Mouse (Mus musculus): Measurements from ENCODE around the gene Elmo1. TPM values are rescaled to one million over a fixed set of nuclear protein-coding genes. Genes with fewer than 3 reads are reported as not detected.

Gene Elmo1
- polyA plus RNA-seq, 1 experiment from 2014 or later: 11.9 TPM

- H3K4me3 ChIP-seq (replicated peaks; ENCODE audit: low read length): no peak overlapping the region
- no peak for ATAC-seq (ENCODE audit: insufficient read depth, low FRiP score)
- no peak overlapping the region for H3K4me2 ChIP-seq (ENCODE audit: low read depth, low read length)
- H3K27ac ChIP-seq (ENCODE audit: low read length): no peak overlapping the region
- WGBS: 82% methylated on average over 5 of the region's 5 CpGs
- H3K4me1 ChIP-seq (ENCODE audit: control insufficient read depth, insufficient read depth, low read length): no peaks in the 10 kb centered on the region
- no peaks in the 10 kb centered on the region for H3K27me3 ChIP-seq (ENCODE audit: control insufficient read depth, insufficient read depth, low read length)
- no peaks in the 10 kb centered on the region for H3K9me3 ChIP-seq (replicated peaks; ENCODE audit: control insufficient read depth, low read length)
- no peaks in the 10 kb centered on the region for H3K36me3 ChIP-seq (ENCODE audit: control insufficient read depth, insufficient read depth, low read length)
- no peak overlapping the region for H3K9ac ChIP-seq (ENCODE audit: low read length)
Measured at GRCm38 (mm10) chr13:20213861-20214260, 123.5 kb downstream of the Elmo1 start.

GRCm38 (mm10) chr13:20217453-20218090 lies 127.2 kb downstream of the Elmo1 start:
- H3K36me3 ChIP-seq (ENCODE audit: control insufficient read depth, insufficient read depth, low read length): no peaks in the 10 kb centered on the region
- H3K27me3 ChIP-seq (ENCODE audit: control insufficient read depth, insufficient read depth, low read length): no peaks in the 10 kb centered on the region
- H3K4me3 ChIP-seq (replicated peaks; ENCODE audit: low read length): no peak overlapping the region
- ATAC-seq (ENCODE audit: insufficient read depth, low FRiP score): peak; percentile 50; the same call in 1 of the 2 replicates
- H3K9me3 ChIP-seq (replicated peaks; ENCODE audit: control insufficient read depth, low read length): no peaks in the 10 kb centered on the region
- H3K27ac ChIP-seq (ENCODE audit: low read length): peak overlapping the region; percentile 64
- 37% methylated on average over 4 of the region's 4 CpGs for WGBS
- no peak overlapping the region for H3K9ac ChIP-seq (ENCODE audit: low read length)
- no peak overlapping the region for H3K4me2 ChIP-seq (ENCODE audit: low read depth, low read length)
- H3K4me1 ChIP-seq (ENCODE audit: control insufficient read depth, insufficient read depth, low read length): no peaks in the 10 kb centered on the region

GRCm38 (mm10) chr13:20218126-20218525 lies 127.7 kb downstream of the Elmo1 start:
- H3K27ac ChIP-seq (ENCODE audit: low read length): peak overlapping the region; percentile 64
- H3K4me3 ChIP-seq (replicated peaks; ENCODE audit: low read length): no peak overlapping the region
- peak; percentile 40; the same call in 1 of the 2 replicates for ATAC-seq (ENCODE audit: insufficient read depth, low FRiP score)
- no peak overlapping the region for H3K9ac ChIP-seq (ENCODE audit: low read length)
- 35% methylated on average over 4 of the region's 4 CpGs for WGBS
- no peaks in the 10 kb centered on the region for H3K4me1 ChIP-seq (ENCODE audit: control insufficient read depth, insufficient read depth, low read length)
- H3K4me2 ChIP-seq (ENCODE audit: low read depth, low read length): no peak overlapping the region
- no peaks in the 10 kb centered on the region for H3K27me3 ChIP-seq (ENCODE audit: control insufficient read depth, insufficient read depth, low read length)
- H3K36me3 ChIP-seq (ENCODE audit: control insufficient read depth, insufficient read depth, low read length): no peaks in the 10 kb centered on the region
- no peaks in the 10 kb centered on the region for H3K9me3 ChIP-seq (replicated peaks; ENCODE audit: control insufficient read depth, low read length)

- Histone ChIP-seq H3K4me3 (replicated peaks; ENCODE audit: low read length) (no peak overlapping the region), H3K4me2 (ENCODE audit: low read depth, low read length) (no peak overlapping the region), H3K27ac (ENCODE audit: low read length) (no peak overlapping the region), H3K27me3 (ENCODE audit: control insufficient read depth, insufficient read depth, low read length) (no peaks in the 10 kb centered on the region), H3K9me3 (replicated peaks; ENCODE audit: control insufficient read depth, low read length) (no peaks in the 10 kb centered on the region), H3K4me1 (ENCODE audit: control insufficient read depth, insufficient read depth, low read length) (no peaks in the 10 kb centered on the region), H3K36me3 (ENCODE audit: control insufficient read depth, insufficient read depth, low read length) (no peaks in the 10 kb centered on the region), H3K9ac (ENCODE audit: low read length) (no peak overlapping the region)
- ATAC-seq (ENCODE audit: insufficient read depth, low FRiP score): no peak
Measured at GRCm38 (mm10) chr13:20220414-20220813, 130.0 kb downstream of the Elmo1 start.

GRCm38 (mm10) chr13:20227923-20228705 lies 137.7 kb downstream of the Elmo1 start:
- no peaks in the 10 kb centered on the region for H3K27me3 ChIP-seq (ENCODE audit: control insufficient read depth, insufficient read depth, low read length)
- no peak overlapping the region for H3K9ac ChIP-seq (ENCODE audit: low read length)
- ATAC-seq (ENCODE audit: insufficient read depth, low FRiP score): no peak
- no peak overlapping the region for H3K4me2 ChIP-seq (ENCODE audit: low read depth, low read length)
- 71% methylated on average over 11 of the region's 11 CpGs for WGBS
- peaks cover 6% of the 10 kb centered on the region; the same call in 1 of the 2 replicates for H3K4me1 ChIP-seq (ENCODE audit: control insufficient read depth, insufficient read depth, low read length)
- H3K9me3 ChIP-seq (replicated peaks; ENCODE audit: control insufficient read depth, low read length): no peaks in the 10 kb centered on the region
- no peak overlapping the region for H3K4me3 ChIP-seq (replicated peaks; ENCODE audit: low read length)
- no peaks in the 10 kb centered on the region for H3K36me3 ChIP-seq (ENCODE audit: control insufficient read depth, insufficient read depth, low read length)
- H3K27ac ChIP-seq (ENCODE audit: low read length): no peak overlapping the region

- H3K9ac ChIP-seq (ENCODE audit: low read length): no peak overlapping the region
- H3K27me3 ChIP-seq (ENCODE audit: control insufficient read depth, insufficient read depth, low read length): no peaks in the 10 kb centered on the region
- H3K4me1 ChIP-seq (ENCODE audit: control insufficient read depth, insufficient read depth, low read length): peaks cover 6% of the 10 kb centered on the region; the same call in 1 of the 2 replicates
- ATAC-seq (ENCODE audit: insufficient read depth, low FRiP score): peak; percentile 83; the same call in 1 of the 2 replicates
- H3K9me3 ChIP-seq (replicated peaks; ENCODE audit: control insufficient read depth, low read length): no peaks in the 10 kb centered on the region
- 48% methylated on average over 11 of the region's 11 CpGs for WGBS
- H3K4me3 ChIP-seq (replicated peaks; ENCODE audit: low read length): no peak overlapping the region
- no peak overlapping the region for H3K4me2 ChIP-seq (ENCODE audit: low read depth, low read length)
- H3K36me3 ChIP-seq (ENCODE audit: control insufficient read depth, insufficient read depth, low read length): no peaks in the 10 kb centered on the region
- no peak overlapping the region; the same call in 1 of the 2 replicates for H3K27ac ChIP-seq (ENCODE audit: low read length)
Measured at GRCm38 (mm10) chr13:20231837-20232728, 141.7 kb downstream of the Elmo1 start.

- 88% methylated on average over 7 of the region's 7 CpGs for WGBS
- Histone ChIP-seq H3K27me3 (ENCODE audit: control insufficient read depth, insufficient read depth, low read length) (no peaks in the 10 kb centered on the region), H3K9me3 (replicated peaks; ENCODE audit: control insufficient read depth, low read length) (no peaks in the 10 kb centered on the region)
Measured at GRCm38 (mm10) chr13:20233707-20234106, 143.3 kb downstream of the Elmo1 start.

GRCm38 (mm10) chr13:20237615-20238014 lies 147.2 kb downstream of the Elmo1 start:
- WGBS: 68% methylated on average over 5 of the region's 5 CpGs
- H3K9me3 ChIP-seq (replicated peaks; ENCODE audit: control insufficient read depth, low read length): no peaks in the 10 kb centered on the region
- no peaks in the 10 kb centered on the region for H3K4me1 ChIP-seq (ENCODE audit: control insufficient read depth, insufficient read depth, low read length)
- no peaks in the 10 kb centered on the region for H3K27me3 ChIP-seq (ENCODE audit: control insufficient read depth, insufficient read depth, low read length)
- no peak overlapping the region for H3K4me2 ChIP-seq (ENCODE audit: low read depth, low read length)
- ATAC-seq (ENCODE audit: insufficient read depth, low FRiP score): no peak
- H3K9ac ChIP-seq (ENCODE audit: low read length): no peak overlapping the region
- no peak overlapping the region for H3K27ac ChIP-seq (ENCODE audit: low read length)
- H3K4me3 ChIP-seq (replicated peaks; ENCODE audit: low read length): no peak overlapping the region
- no peaks in the 10 kb centered on the region for H3K36me3 ChIP-seq (ENCODE audit: control insufficient read depth, insufficient read depth, low read length)

More at GRCm38 (mm10) chr13:20233707-20234106, 143.3 kb downstream of the Elmo1 start:
- H3K36me3 ChIP-seq (ENCODE audit: control insufficient read depth, insufficient read depth, low read length): no peaks in the 10 kb centered on the region
- H3K4me2 ChIP-seq (ENCODE audit: low read depth, low read length): no peak overlapping the region
- no peak overlapping the region for H3K27ac ChIP-seq (ENCODE audit: low read length)
- H3K4me3 ChIP-seq (replicated peaks; ENCODE audit: low read length): no peak overlapping the region
- peaks cover 6% of the 10 kb centered on the region; the same call in 1 of the 2 replicates for H3K4me1 ChIP-seq (ENCODE audit: control insufficient read depth, insufficient read depth, low read length)
- ATAC-seq (ENCODE audit: insufficient read depth, low FRiP score): no peak
- no peak overlapping the region for H3K9ac ChIP-seq (ENCODE audit: low read length)
